Mouse (Mus musculus): Measurements from ENCODE around the gene Ifrd1. TPM values are rescaled to one million over a fixed set of nuclear protein-coding genes. Genes with fewer than 3 reads are reported as not detected.

Gene Ifrd1
- polyA plus RNA-seq, 1 experiment from 2014 or later, result 103 TPM

DNA sequence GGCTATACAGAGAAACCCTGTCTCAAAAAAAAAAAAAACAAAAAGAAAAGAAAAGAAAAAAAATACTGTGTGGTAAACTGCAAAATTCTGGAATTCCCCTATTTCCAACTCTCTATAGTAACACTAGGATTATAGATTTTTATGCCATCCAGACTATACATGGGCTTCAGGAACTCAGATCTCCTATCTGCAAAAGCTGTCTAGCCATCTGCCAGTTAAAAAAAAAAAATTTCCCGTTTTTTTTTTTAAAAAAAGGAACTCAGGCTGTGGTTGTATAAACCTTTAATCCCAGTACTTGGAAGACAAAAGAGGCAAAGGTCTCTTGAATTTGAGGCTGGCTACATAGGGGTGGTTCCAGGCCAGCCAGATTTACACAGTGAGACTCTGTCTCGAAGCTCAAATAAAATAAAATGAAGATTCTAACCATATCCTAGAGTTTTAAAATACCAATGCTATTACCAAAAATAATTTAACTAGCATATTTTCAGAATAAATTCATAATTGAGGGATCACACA, 29.8 kb downstream of the Ifrd1 start:
- Histone ChIP-seq H3K9ac (ENCODE audit: low read depth, low read length) (no peak overlapping the region), H3K27me3 (ENCODE audit: control insufficient read depth, insufficient read depth, low read length) (no peaks in the 10 kb centered on the region), H3K36me3 (ENCODE audit: control insufficient read depth, insufficient read depth, low read length) (peaks cover 18% of the 10 kb centered on the region), H3K4me3 (ENCODE audit: low read depth, low read length) (no peak overlapping the region), H3K4me2 (no peak overlapping the region), H3K27ac (ENCODE audit: low read depth, low read length) (no peak overlapping the region), H3K4me1 (ENCODE audit: control insufficient read depth, insufficient read depth, low read length) (peaks cover 10% of the 10 kb centered on the region), H3K9me3 (replicated peaks; ENCODE audit: control insufficient read depth, low read length) (no peaks in the 10 kb centered on the region)
- WGBS (ENCODE audit: insufficient replicate concordance), result 84% methylated on average over 2 of the region's 2 CpGs
- no peak for ATAC-seq (replicated peaks; ENCODE audit: insufficient number of reproducible peaks, low FRiP score, low TSS enrichment)

DNA sequence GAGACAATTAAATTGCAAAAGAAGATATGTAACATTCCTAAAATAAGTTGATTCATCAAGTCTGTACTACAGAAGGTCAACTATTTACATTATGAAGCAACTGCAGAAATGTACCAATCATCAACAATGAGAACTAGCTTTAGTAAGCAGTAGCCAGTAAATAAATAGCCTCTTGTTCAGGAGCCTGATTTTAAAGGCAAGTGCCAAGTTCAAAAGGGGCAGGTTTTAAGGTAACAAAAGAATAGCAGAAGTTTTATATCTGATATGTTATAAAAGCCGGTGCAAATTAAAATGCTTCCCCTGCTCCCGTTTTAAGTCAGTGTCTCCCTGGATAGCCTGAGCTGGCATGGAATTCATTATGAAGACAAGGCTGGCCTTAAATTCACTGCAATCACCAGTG, 30.5 kb downstream of the Ifrd1 start:
- H3K27me3 ChIP-seq (ENCODE audit: control insufficient read depth, insufficient read depth, low read length), result no peaks in the 10 kb centered on the region
- ATAC-seq (replicated peaks; ENCODE audit: insufficient number of reproducible peaks, low FRiP score, low TSS enrichment), result no peak
- peaks cover 24% of the 10 kb centered on the region for H3K36me3 ChIP-seq (ENCODE audit: control insufficient read depth, insufficient read depth, low read length)
- H3K27ac ChIP-seq (ENCODE audit: low read depth, low read length), result no peak overlapping the region
- H3K9me3 ChIP-seq (replicated peaks; ENCODE audit: control insufficient read depth, low read length), result no peaks in the 10 kb centered on the region
- 91% methylated on average over 2 of the region's 2 CpGs for WGBS (ENCODE audit: insufficient replicate concordance)
- H3K9ac ChIP-seq (ENCODE audit: low read depth, low read length), result no peak overlapping the region
- no peak overlapping the region for H3K4me2 ChIP-seq
- H3K4me3 ChIP-seq (ENCODE audit: low read depth, low read length), result no peak overlapping the region
- peaks cover 10% of the 10 kb centered on the region for H3K4me1 ChIP-seq (ENCODE audit: control insufficient read depth, insufficient read depth, low read length)

DNA sequence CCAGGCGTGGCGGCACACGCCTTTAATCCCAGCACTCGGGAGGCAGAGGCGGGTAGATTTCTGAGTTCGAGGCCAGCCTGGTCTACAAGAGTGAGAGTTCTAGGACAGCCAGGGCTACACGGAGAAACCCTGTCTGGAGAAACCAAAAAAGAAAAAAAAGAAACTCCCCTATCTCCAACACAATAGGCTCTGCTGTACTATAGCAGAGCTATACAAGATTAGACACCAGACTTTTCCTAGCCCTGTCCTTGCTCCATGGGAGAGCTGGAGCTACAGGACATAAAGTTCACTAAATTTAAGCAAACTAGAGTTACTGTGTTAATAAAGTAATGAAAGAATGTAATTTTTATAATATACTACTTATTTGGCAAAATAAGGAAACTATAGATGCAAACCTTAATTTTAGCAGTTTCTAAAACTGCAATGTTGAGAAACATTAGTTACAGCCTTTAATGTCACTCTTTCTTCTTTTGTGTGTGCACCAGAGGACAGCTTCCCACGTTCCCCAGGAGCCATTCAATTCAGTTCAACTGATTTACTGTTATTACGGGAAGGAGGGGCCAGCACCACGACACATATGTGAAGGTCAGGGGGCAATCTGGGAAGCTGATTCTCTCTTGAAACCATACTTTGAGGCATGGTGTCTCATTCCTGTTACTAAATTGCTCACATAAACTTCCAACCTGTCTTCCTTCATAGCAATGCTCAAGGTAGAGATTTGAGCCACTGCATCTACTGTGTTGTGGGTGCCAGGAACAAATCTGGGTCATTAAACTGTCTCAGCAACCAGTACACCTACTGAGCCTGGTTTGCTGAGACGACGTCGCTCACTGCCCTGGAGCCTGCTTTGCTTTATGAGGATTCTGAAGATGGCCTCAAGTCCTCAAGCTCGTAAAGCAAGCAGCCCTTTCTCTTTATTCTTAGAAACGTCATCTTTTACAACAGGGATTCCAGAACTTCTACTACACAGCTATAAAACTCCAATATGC, 33.1 kb downstream of the Ifrd1 start:
- no peak overlapping the region for H3K9ac ChIP-seq (ENCODE audit: low read depth, low read length)
- WGBS (ENCODE audit: insufficient replicate concordance), result 94% methylated on average over 15 of the region's 15 CpGs
- H3K9me3 ChIP-seq (replicated peaks; ENCODE audit: control insufficient read depth, low read length), result no peaks in the 10 kb centered on the region
- no peak overlapping the region for H3K4me3 ChIP-seq (ENCODE audit: low read depth, low read length)
- H3K4me2 ChIP-seq, result no peak overlapping the region
- H3K4me1 ChIP-seq (ENCODE audit: control insufficient read depth, insufficient read depth, low read length), result peaks cover 3% of the 10 kb centered on the region; the same call in 1 of the 2 replicates
- peaks cover 39% of the 10 kb centered on the region for H3K36me3 ChIP-seq (ENCODE audit: control insufficient read depth, insufficient read depth, low read length)
- ATAC-seq (replicated peaks; ENCODE audit: insufficient number of reproducible peaks, low FRiP score, low TSS enrichment), result no peak
- no peak overlapping the region for H3K27ac ChIP-seq (ENCODE audit: low read depth, low read length)
- no peaks in the 10 kb centered on the region for H3K27me3 ChIP-seq (ENCODE audit: control insufficient read depth, insufficient read depth, low read length)

DNA sequence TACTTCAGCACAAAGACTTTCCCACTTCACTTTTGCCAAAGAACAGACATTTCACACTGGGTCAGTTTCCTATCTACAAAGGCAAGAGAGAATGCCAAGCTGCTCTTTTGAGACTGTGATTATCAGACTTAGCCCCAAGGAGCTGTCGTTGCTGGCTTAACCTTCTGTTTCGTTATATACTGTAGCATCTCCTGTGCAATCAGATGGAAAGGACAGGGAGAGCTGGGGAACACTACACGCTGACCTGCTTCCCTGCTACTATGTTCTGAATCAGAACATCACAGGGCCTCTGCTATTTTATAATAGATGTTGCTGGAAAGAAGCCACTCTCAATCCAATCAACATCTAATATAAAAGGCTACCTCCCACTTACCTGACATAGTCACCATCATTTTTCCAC, 39.3 kb downstream of the Ifrd1 start:
- Histone ChIP-seq H3K9ac (ENCODE audit: low read depth, low read length) (no peak overlapping the region), H3K9me3 (replicated peaks; ENCODE audit: control insufficient read depth, low read length) (no peaks in the 10 kb centered on the region), H3K36me3 (ENCODE audit: control insufficient read depth, insufficient read depth, low read length) (peaks cover 47% of the 10 kb centered on the region), H3K27me3 (ENCODE audit: control insufficient read depth, insufficient read depth, low read length) (no peaks in the 10 kb centered on the region), H3K27ac (ENCODE audit: low read depth, low read length) (no peak overlapping the region), H3K4me3 (ENCODE audit: low read depth, low read length) (no peak overlapping the region), H3K4me1 (ENCODE audit: control insufficient read depth, insufficient read depth, low read length) (no peaks in the 10 kb centered on the region), H3K4me2 (no peak overlapping the region)
- no peak for ATAC-seq (replicated peaks; ENCODE audit: insufficient number of reproducible peaks, low FRiP score, low TSS enrichment)
- 89% methylated on average over 3 of the region's 3 CpGs for WGBS (ENCODE audit: insufficient replicate concordance)

DNA sequence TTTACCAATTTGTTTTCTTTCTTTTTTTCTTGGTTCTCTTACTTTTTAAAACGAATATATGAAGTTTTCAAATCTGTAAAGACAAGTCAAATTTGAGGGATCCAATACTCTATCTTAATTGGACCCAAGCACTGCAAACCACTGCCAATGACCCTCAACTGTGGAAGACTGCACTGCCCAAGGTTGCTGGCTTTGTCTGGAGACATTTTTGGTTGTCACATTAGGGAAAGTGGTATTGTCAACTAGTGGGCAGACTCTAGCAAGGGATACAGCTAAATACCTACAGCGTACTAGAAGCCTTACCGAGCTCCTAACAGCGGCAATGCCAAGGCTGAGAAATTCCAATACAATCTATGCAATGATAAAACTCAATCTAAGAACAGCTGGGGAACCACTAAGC, 40.4 kb downstream of the Ifrd1 start:
- Histone ChIP-seq H3K9me3 (replicated peaks; ENCODE audit: control insufficient read depth, low read length) (no peaks in the 10 kb centered on the region), H3K4me1 (ENCODE audit: control insufficient read depth, insufficient read depth, low read length) (no peaks in the 10 kb centered on the region), H3K36me3 (ENCODE audit: control insufficient read depth, insufficient read depth, low read length) (peaks cover 40% of the 10 kb centered on the region), H3K4me3 (ENCODE audit: low read depth, low read length) (no peak overlapping the region), H3K27ac (ENCODE audit: low read depth, low read length) (no peak overlapping the region), H3K4me2 (no peak overlapping the region), H3K9ac (ENCODE audit: low read depth, low read length) (no peak overlapping the region), H3K27me3 (ENCODE audit: control insufficient read depth, insufficient read depth, low read length) (no peaks in the 10 kb centered on the region)
- ATAC-seq (replicated peaks; ENCODE audit: insufficient number of reproducible peaks, low FRiP score, low TSS enrichment), result no peak
- 88% methylated on average over 4 of the region's 4 CpGs for WGBS (ENCODE audit: insufficient replicate concordance)

DNA sequence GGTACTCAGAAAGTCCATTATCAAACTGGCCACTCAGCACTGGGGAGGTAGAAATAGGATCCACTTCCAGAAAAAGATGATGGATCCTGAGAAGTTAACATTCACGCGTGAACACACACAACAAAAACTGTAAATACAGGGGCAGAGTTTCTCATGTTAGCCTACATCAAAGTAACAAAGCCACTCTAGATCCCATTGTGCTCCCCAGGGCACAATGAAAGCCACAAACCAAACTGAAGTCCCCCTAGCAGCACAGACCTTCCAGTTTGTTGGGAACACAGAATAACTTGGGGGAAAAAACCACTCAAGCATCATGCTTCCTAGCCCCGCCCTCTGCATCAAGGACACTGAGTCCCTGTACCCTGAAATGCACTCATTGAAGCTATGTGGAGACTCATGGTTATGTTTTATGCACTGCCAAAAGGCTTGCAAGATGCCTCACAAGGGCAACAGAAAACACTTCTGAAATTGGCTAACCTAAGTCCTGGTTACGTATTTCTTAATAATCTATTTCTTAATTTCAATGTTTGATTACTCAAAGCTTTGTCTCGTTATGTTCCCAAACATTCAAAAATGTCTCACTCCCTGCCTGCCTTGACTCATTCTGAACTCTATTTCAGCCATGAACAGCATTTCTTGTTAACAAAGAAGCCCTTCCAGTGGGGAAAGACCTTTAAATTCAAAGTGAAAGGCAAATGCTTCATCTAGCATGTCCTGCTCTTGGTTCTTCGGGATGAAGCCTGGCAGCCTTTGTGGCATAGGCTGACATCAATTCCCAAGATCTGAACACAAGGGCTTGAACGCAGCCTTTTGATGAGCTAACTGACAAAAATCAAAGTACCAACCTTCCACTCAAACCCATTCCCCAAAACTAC, 45.9 kb downstream of the Ifrd1 start:
- WGBS (ENCODE audit: insufficient replicate concordance), result 88% methylated on average over 7 of the region's 7 CpGs
- Histone ChIP-seq H3K4me2 (no peak overlapping the region), H3K27ac (ENCODE audit: low read depth, low read length) (no peak overlapping the region), H3K4me3 (ENCODE audit: low read depth, low read length) (no peak overlapping the region), H3K36me3 (ENCODE audit: control insufficient read depth, insufficient read depth, low read length) (peaks cover 23% of the 10 kb centered on the region), H3K9me3 (replicated peaks; ENCODE audit: control insufficient read depth, low read length) (no peaks in the 10 kb centered on the region), H3K27me3 (ENCODE audit: control insufficient read depth, insufficient read depth, low read length) (no peaks in the 10 kb centered on the region), H3K9ac (ENCODE audit: low read depth, low read length) (no peak overlapping the region), H3K4me1 (ENCODE audit: control insufficient read depth, insufficient read depth, low read length) (0 out of 2 replicates have a peak, but pooled peaks cover 4% of the 10 kb centered on the region)
- no peak for ATAC-seq (replicated peaks; ENCODE audit: insufficient number of reproducible peaks, low FRiP score, low TSS enrichment)

DNA sequence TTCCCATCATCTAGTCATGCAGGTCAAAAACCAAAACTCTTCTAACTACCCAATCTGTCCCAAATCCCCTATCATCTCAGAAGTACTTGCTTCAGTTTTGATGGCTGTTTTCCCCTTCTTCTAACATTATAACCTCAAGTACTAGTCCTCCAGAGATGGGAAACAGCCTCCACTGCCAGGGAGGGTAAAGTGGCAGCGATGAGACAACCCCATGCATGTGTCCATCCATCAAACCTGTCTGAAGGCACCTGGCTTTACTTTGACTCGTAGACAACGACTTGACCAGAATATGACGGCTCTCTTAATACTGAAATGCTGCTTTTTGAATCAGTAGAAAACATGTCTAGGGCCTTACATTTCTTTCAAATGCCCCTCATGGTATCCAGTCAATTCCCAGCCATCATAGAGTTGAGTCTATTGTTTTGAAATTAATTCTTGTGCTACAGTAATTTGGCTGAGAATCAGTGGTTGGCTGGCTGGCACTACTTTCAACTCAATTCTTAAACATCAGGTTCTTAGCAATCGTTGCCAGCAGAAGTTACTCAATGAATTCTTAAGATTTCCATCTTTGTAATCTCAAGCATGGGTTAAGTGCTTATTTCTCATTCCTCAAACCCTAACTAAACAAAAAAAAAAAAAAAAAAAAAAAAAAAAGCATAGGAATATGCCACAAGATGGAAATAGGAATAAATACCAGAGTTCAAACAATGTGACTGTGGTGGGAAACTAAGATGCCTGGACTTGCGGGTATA, 47.6 kb downstream of the Ifrd1 start:
- no peak overlapping the region for H3K9ac ChIP-seq (ENCODE audit: low read depth, low read length)
- 83% methylated on average over 6 of the region's 6 CpGs for WGBS (ENCODE audit: insufficient replicate concordance)

More for the DNA sequence above, 47.6 kb downstream of the Ifrd1 start:
- H3K27me3 ChIP-seq (ENCODE audit: control insufficient read depth, insufficient read depth, low read length), result no peaks in the 10 kb centered on the region
- no peak overlapping the region for H3K27ac ChIP-seq (ENCODE audit: low read depth, low read length)
- 0 out of 2 replicates have a peak, but pooled peaks cover 4% of the 10 kb centered on the region for H3K4me1 ChIP-seq (ENCODE audit: control insufficient read depth, insufficient read depth, low read length)
- H3K4me2 ChIP-seq, result no peak overlapping the region
- no peak for ATAC-seq (replicated peaks; ENCODE audit: insufficient number of reproducible peaks, low FRiP score, low TSS enrichment)
- no peaks in the 10 kb centered on the region for H3K9me3 ChIP-seq (replicated peaks; ENCODE audit: control insufficient read depth, low read length)
- peaks cover 16% of the 10 kb centered on the region for H3K36me3 ChIP-seq (ENCODE audit: control insufficient read depth, insufficient read depth, low read length)
- no peak overlapping the region for H3K4me3 ChIP-seq (ENCODE audit: low read depth, low read length)
